Mouse (Mus musculus) hindbrain, embryonic 11.5 days (tissue): ENCODE measurements around the gene Tfap4. TPM values are rescaled to one million over a fixed set of nuclear protein-coding genes. Genes with fewer than 3 reads are reported as not detected.
A peak's percentile ranks its signal among the peaks of the same experiment; 100 is the strongest.

Source experiments
- ATAC-seq: fragments of 200-750 bp; cut with Nextera tagmentation; 2 replicates; pipeline ENCODE4 v1.8.0; 2017; ENCODE audit warnings: mild to moderate bottlenecking, moderate TSS enrichment, moderate library complexity; ENCODE audit not compliant: low FRiP score
- DNase-seq: peaks from one replicate; pipeline ENCODE4 v3.0.0-alpha.2; 2015; ENCODE audit warnings: low spot score
- H3K27ac ChIP-seq: fragments of 300-500 bp; sonication (generic); 2 replicates; pipeline ENCODE4 v1.5.1; 2014; ENCODE audit warnings: mild to moderate bottlenecking, low read depth, low read length
- H3K27me3 ChIP-seq: fragments of 300-500 bp; sonication (generic); 2 replicates; pipeline ENCODE4 v1.6.1; 2014; ENCODE audit warnings: mild to moderate bottlenecking, low read length, moderate library complexity, mixed read lengths; ENCODE audit not compliant: control insufficient read depth, insufficient read depth
- H3K36me3 ChIP-seq: fragments of 300-500 bp; sonication (generic); 2 replicates; pipeline ENCODE4 v1.6.1; 2014; ENCODE audit warnings: mild to moderate bottlenecking, low read length, moderate library complexity, mixed read lengths; ENCODE audit not compliant: control insufficient read depth, insufficient read depth
- H3K4me1 ChIP-seq: fragments of 300-500 bp; sonication (generic); replicated peaks from 2 replicates; pipeline ENCODE4 v1.6.1; 2014; ENCODE audit warnings: low read length, mixed read lengths; ENCODE audit not compliant: control insufficient read depth, insufficient read depth
- H3K4me2 ChIP-seq: fragments of 300-500 bp; sonication (generic); replicated peaks from 2 replicates; pipeline ENCODE4 v1.6.1; 2014; ENCODE audit warnings: mild to moderate bottlenecking, low read depth, low read length
- H3K4me3 ChIP-seq: fragments of 300-500 bp; sonication (generic); 2 replicates; pipeline ENCODE4 v1.5.1; 2014; ENCODE audit warnings: low read depth, low read length
- H3K9ac ChIP-seq: fragments of 300-500 bp; sonication (generic); 2 replicates; pipeline ENCODE4 v1.6.1; 2014; ENCODE audit warnings: low read depth, low read length
- H3K9me3 ChIP-seq: fragments of 300-500 bp; sonication (generic); 2 replicates; pipeline ENCODE4 v1.6.1; 2016; ENCODE audit warnings: low read length; ENCODE audit not compliant: control insufficient read depth
- WGBS: fragments of 180-500 bp; shearing (Covaris S2); extraction: QIAGEN DNeasy Blood & Tissue Kit; methylation state at CpG from one replicate; pipeline ENCODE4 v1.1.7; 2014; 5-methylcytosine and 5-hydroxymethylcytosine counted together
- polyA plus RNA-seq: library from polyadenylated mRNA; unstranded; fragments of >200 nt; fragmentation: Nextera tagmentation; extraction: Ambion mirVana; gene quantifications from 2 replicates; pipeline ENCODE4 v1.2.1, GENCODE M21; 2014

Gene Tfap4
- polyA plus RNA-seq, 1 experiment from 2014 or later: 16.1 TPM

- Histone ChIP-seq H3K27ac (peak overlapping the region; percentile 56), H3K27me3 (no peaks in the 10 kb centered on the region), H3K4me3 (no peak overlapping the region), H3K4me2 (no peak overlapping the region), H3K36me3 (no peaks in the 10 kb centered on the region), H3K4me1 (peaks cover 56% of the 10 kb centered on the region), H3K9ac (no peak overlapping the region), H3K9me3 (no peaks in the 10 kb centered on the region)
- DNase-seq: no peak
- 14% methylated on average over 3 of the region's 3 CpGs for WGBS
- ATAC-seq: no peak
These were observed 42.5 kb upstream of the Tfap4 start for GRCm38 (mm10) chr16:4602189-4602588.

GRCm38 (mm10) chr16:4600701-4601310, 41.2 kb upstream of the Tfap4 start:
- Histone ChIP-seq H3K9ac (no peak overlapping the region), H3K4me3 (no peak overlapping the region), H3K27me3 (no peaks in the 10 kb centered on the region), H3K4me2 (no peak overlapping the region), H3K27ac (no peak overlapping the region), H3K36me3 (no peaks in the 10 kb centered on the region), H3K4me1 (peaks cover 61% of the 10 kb centered on the region), H3K9me3 (no peaks in the 10 kb centered on the region)
- no peak for ATAC-seq
- DNase-seq: no peak
- WGBS: 83% methylated on average over 9 of the region's 9 CpGs

- H3K4me3 ChIP-seq: no peak overlapping the region
- H3K9me3 ChIP-seq: no peaks in the 10 kb centered on the region
- H3K27ac ChIP-seq: peak overlapping the region; percentile 60; the same call in 1 of the 2 replicates
- no peak overlapping the region for H3K9ac ChIP-seq
- H3K4me1 ChIP-seq: peaks cover 57% of the 10 kb centered on the region
- H3K4me2 ChIP-seq: no peak overlapping the region
- no peak for ATAC-seq
- 85% methylated on average over 3 of the region's 3 CpGs for WGBS
- no peak for DNase-seq
- H3K36me3 ChIP-seq: no peaks in the 10 kb centered on the region
- H3K27me3 ChIP-seq: no peaks in the 10 kb centered on the region
These were observed 40.0 kb upstream of the Tfap4 start for GRCm38 (mm10) chr16:4599616-4600015.

- 0 out of 2 replicates have a peak overlapping the region, but pooled peaks have one; percentile 27 for H3K9ac ChIP-seq
- ATAC-seq (no peak), DNase-seq (peak; percentile 57)
- 23% methylated on average over 6 of the region's 6 CpGs for WGBS
- H3K9me3 ChIP-seq: no peaks in the 10 kb centered on the region
- no peaks in the 10 kb centered on the region for H3K27me3 ChIP-seq
- H3K4me3 ChIP-seq: no peak overlapping the region
- H3K4me2 ChIP-seq: peak overlapping the region; percentile 12; the same call in 1 of the 2 replicates
- peak overlapping the region; percentile 60 for H3K27ac ChIP-seq
- no peaks in the 10 kb centered on the region for H3K36me3 ChIP-seq
- H3K4me1 ChIP-seq: peaks cover 51% of the 10 kb centered on the region
These were observed 39.4 kb upstream of the Tfap4 start for GRCm38 (mm10) chr16:4598891-4599543.

GRCm38 (mm10) chr16:4598041-4598440, 38.4 kb upstream of the Tfap4 start:
- no peak for DNase-seq
- Histone ChIP-seq H3K4me2 (peak overlapping the region; percentile 28), H3K4me3 (peak overlapping the region; percentile 2; the same call in 1 of the 2 replicates)

GRCm38 (mm10) chr16:4597296-4597695, 37.6 kb upstream of the Tfap4 start:
- no peak for ATAC-seq
- H3K9me3 ChIP-seq: no peaks in the 10 kb centered on the region
- peak overlapping the region; percentile 89; the same call in 1 of the 2 replicates for H3K4me3 ChIP-seq
- no peak for DNase-seq
- peak overlapping the region; percentile 98; the same call in 1 of the 2 replicates for H3K27ac ChIP-seq
- 60% methylated on average over 7 of the region's 7 CpGs for WGBS
- H3K4me1 ChIP-seq: peaks cover 50% of the 10 kb centered on the region
- H3K36me3 ChIP-seq: no peaks in the 10 kb centered on the region
- H3K4me2 ChIP-seq: peak overlapping the region; percentile 96
- no peaks in the 10 kb centered on the region for H3K27me3 ChIP-seq
- no peak overlapping the region for H3K9ac ChIP-seq

More at GRCm38 (mm10) chr16:4598041-4598440, 38.4 kb upstream of the Tfap4 start:
- Histone ChIP-seq H3K27me3 (no peaks in the 10 kb centered on the region), H3K9ac (peak overlapping the region; percentile 34; the same call in 1 of the 2 replicates), H3K27ac (peak overlapping the region; percentile 60), H3K9me3 (no peaks in the 10 kb centered on the region), H3K4me1 (peaks cover 54% of the 10 kb centered on the region), H3K36me3 (no peaks in the 10 kb centered on the region)
- 64% methylated on average over 5 of the region's 5 CpGs for WGBS
- no peak for ATAC-seq

- DNase-seq: no peak
- H3K27ac ChIP-seq: peak overlapping the region; percentile 98
- WGBS: 32% methylated on average over 2 of the region's 2 CpGs
- H3K4me1 ChIP-seq: peaks cover 46% of the 10 kb centered on the region
- peak overlapping the region; percentile 89 for H3K4me3 ChIP-seq
- no peak overlapping the region for H3K9ac ChIP-seq
- no peaks in the 10 kb centered on the region for H3K9me3 ChIP-seq
- ATAC-seq: no peak
- H3K36me3 ChIP-seq: no peaks in the 10 kb centered on the region
- peak overlapping the region; percentile 96 for H3K4me2 ChIP-seq
- H3K27me3 ChIP-seq: no peaks in the 10 kb centered on the region
These were observed 37.2 kb upstream of the Tfap4 start for GRCm38 (mm10) chr16:4596836-4597235.

- DNase-seq (peak; percentile 50), ATAC-seq (peak; percentile 25; the same call in 1 of the 2 replicates)
- no peaks in the 10 kb centered on the region for H3K9me3 ChIP-seq
- peak overlapping the region; percentile 89 for H3K4me3 ChIP-seq
- H3K36me3 ChIP-seq: no peaks in the 10 kb centered on the region
- no peaks in the 10 kb centered on the region for H3K27me3 ChIP-seq
- H3K4me2 ChIP-seq: peak overlapping the region; percentile 96
- H3K27ac ChIP-seq: peak overlapping the region; percentile 98
- H3K9ac ChIP-seq: peak overlapping the region; percentile 95
- H3K4me1 ChIP-seq: peaks cover 45% of the 10 kb centered on the region
- WGBS: 3% methylated on average over 3 of the region's 3 CpGs
These were observed 36.6 kb upstream of the Tfap4 start for GRCm38 (mm10) chr16:4596141-4596728.
